Mouse (Mus musculus) cortical plate, adult 2 months (tissue): Measurements from ENCODE around the gene Slc32a1.

Source experiments
- CTCF ChIP-seq: fragments of 200-500 bp; IDR thresholded peaks from 2 replicates; pipeline ENCODE4 v1.5.1; 2011; ENCODE audit warnings: mild to moderate bottlenecking, control low read depth, low read length; ENCODE audit not compliant: insufficient read depth; ENCODE audit errors: extremely low read depth
- POLR2A ChIP-seq: fragments of 200-500 bp; IDR thresholded peaks from 2 replicates; pipeline ENCODE4 v1.6.1; 2011; ENCODE audit warnings: mild to moderate bottlenecking, low read length, control low read depth; ENCODE audit not compliant: insufficient read depth; ENCODE audit errors: extremely low read depth

DNA sequence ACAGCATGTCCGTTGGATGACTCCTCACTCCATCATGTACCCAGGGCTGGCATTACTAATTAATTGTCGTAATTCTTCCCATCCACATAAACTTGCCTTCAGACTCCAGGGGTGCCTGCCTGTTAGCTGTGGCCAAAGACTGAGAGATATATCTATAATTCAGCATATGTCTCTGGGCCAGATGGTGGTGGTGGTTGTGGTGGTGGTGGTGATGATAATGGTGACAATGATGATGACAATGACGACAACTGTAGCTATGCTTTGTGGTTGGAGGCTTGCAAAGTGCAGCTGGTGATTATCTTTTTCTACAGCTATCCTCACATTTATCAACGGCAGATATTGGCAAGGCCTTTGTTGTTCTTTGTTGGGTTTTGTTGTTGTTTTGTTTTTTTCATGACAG is 17.2 kb upstream of the Slc32a1 start:
- TF ChIP-seq CTCF (no peak), POLR2A (no peak)
